Mouse (Mus musculus) embryonic facial prominence, embryonic 10.5 days (tissue): ENCODE data around the gene Aldh8a1. TPM values are rescaled to one million over a fixed set of nuclear protein-coding genes. Genes with fewer than 3 reads are reported as not detected.

Experiments
- DNase-seq: peaks from one replicate; pipeline ENCODE4 v3.0.0-alpha.2; 2017; ENCODE audit warnings: low spot score
- H3K27ac ChIP-seq: fragments of 300-500 bp; sonication (generic); replicated peaks from 2 replicates; pipeline ENCODE4 v1.5.1; 2016; ENCODE audit warnings: mild to moderate bottlenecking
- H3K27me3 ChIP-seq: fragments of 300-500 bp; sonication (generic); replicated peaks from 2 replicates; pipeline ENCODE4 v1.6.1; 2016; ENCODE audit warnings: low read depth, mild to moderate bottlenecking; ENCODE audit not compliant: poor library complexity, severe bottlenecking
- H3K36me3 ChIP-seq: fragments of 300-500 bp; sonication (generic); replicated peaks from 2 replicates; pipeline ENCODE4 v1.6.1; 2016; ENCODE audit warnings: mild to moderate bottlenecking, moderate library complexity
- H3K4me1 ChIP-seq: fragments of 300-500 bp; sonication (generic); 2 replicates; pipeline ENCODE4 v1.6.1; 2016
- H3K4me3 ChIP-seq: fragments of 300-500 bp; sonication (generic); 2 replicates; pipeline ENCODE4 v1.5.1; 2016; ENCODE audit warnings: mild to moderate bottlenecking, moderate library complexity
- H3K9me3 ChIP-seq: fragments of 300-500 bp; sonication (generic); 2 replicates; pipeline ENCODE4 v1.6.1; 2016; ENCODE audit warnings: mild to moderate bottlenecking
- WGBS: fragments of 180-500 bp; shearing (Covaris S2); methylation state at CpG from one replicate; pipeline ENCODE4 v1.1.7; 2016; 5-methylcytosine and 5-hydroxymethylcytosine counted together
- polyA plus RNA-seq: library from polyadenylated mRNA; unstranded; fragments of >200 nt; fragmentation: Nextera tagmentation; extraction: Ambion mirVana; gene quantifications from 2 replicates; pipeline ENCODE4 v1.2.1, GENCODE M21; 2016

The Aldh8a1 gene
- polyA plus RNA-seq, 1 experiment from 2014 or later, result 0.10 TPM

DNA sequence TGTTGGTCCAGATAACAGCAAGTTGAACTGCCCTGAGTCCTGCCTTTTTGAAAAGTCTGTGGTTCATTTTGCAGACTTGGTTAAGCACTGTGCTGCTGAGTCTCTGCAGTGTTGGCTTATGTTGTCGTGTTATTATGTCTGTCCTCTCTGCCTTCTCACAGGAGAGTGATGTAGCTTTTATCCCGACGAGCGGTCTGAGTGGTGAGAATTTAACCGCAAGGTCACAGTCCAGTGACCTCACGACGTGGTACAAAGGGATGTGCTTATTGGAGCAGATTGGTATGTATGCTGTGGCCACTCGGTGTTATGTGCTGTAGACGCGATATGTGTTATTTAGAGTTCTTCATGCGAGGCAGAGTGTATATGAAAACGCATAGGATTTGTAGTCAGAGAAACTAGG is 25.3 kb upstream of the Aldh8a1 start:
- 80% methylated on average over 12 of the region's 12 CpGs for WGBS
- Histone ChIP-seq H3K4me3 (no peak overlapping the region), H3K36me3 (peaks cover 84% of the 10 kb centered on the region), H3K27me3 (no peaks in the 10 kb centered on the region), H3K4me1 (no peaks in the 10 kb centered on the region), H3K9me3 (no peaks in the 10 kb centered on the region), H3K27ac (no peak overlapping the region)
- no peak for DNase-seq

DNA sequence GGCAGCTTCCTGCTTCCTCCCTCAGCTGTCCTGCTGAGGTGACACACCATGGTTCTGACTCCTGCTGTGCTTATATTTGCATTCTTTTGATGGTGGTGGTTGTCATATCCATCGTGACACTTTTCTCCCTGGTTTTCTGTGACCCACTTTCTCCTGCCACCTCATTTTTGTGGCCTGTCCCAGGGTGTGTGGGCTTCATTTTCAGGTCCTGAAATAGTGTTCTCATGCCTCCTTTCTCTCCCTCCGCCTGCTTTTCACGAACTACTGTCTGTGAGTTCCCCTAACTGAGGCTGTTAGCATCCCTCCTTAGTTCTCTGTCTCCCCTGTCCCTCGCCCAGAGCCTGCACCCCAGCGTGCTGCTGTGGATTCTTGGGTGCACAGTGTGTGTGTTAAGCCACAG is 23.2 kb upstream of the Aldh8a1 start:
- peak; percentile 5 for DNase-seq
- Histone ChIP-seq H3K27ac (no peak overlapping the region), H3K4me3 (no peak overlapping the region), H3K9me3 (no peaks in the 10 kb centered on the region), H3K27me3 (no peaks in the 10 kb centered on the region), H3K36me3 (peaks cover 81% of the 10 kb centered on the region), H3K4me1 (no peaks in the 10 kb centered on the region)
- 76% methylated on average over 5 of the region's 5 CpGs for WGBS

DNA sequence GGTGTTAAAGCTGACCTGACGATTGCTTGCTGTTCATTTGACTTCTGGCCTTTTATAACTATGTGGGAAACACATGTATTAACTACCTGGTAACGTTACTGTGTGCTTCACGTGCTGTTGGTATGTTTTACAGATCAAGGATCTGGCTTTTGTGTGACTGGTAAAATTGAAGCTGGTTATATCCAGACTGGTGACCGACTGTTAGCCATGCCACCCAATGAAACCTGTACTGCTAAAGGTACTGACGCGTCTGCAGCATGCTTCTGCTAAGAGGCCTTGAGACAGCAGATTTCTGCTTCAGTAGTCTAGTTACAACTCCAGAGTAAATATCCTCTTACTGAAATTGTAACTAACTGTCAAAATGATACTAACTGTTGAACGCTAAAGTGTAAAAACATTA is 22.6 kb upstream of the Aldh8a1 start:
- DNase-seq, result no peak
- Histone ChIP-seq H3K9me3 (no peaks in the 10 kb centered on the region), H3K36me3 (peaks cover 84% of the 10 kb centered on the region), H3K27ac (no peak overlapping the region), H3K4me3 (no peak overlapping the region), H3K4me1 (no peaks in the 10 kb centered on the region), H3K27me3 (no peaks in the 10 kb centered on the region)
- WGBS, result 94% methylated on average over 7 of the region's 7 CpGs

DNA sequence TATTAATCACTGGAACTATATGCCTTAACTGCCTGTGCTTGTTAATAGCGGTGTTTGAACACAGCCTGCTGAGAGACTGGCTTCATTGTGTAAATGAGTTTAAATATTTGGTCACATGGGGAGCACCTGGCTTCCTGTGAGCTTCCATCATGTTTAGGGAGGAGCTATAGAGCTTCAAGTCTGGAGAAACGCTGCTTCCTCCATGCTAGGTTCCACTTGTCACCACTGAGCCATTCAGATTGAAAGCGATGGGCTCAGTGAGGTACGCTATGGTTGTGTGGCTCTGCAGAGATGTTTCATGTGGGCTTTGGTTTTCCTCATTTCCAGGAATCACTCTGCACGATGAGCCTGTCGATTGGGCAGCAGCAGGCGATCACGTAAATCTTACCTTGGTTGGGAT is 19.1 kb upstream of the Aldh8a1 start:
- no peak overlapping the region for H3K4me3 ChIP-seq
- H3K9me3 ChIP-seq, result no peaks in the 10 kb centered on the region
- no peaks in the 10 kb centered on the region for H3K4me1 ChIP-seq
- 95% methylated on average over 8 of the region's 8 CpGs for WGBS
- no peak overlapping the region for H3K27ac ChIP-seq
- H3K36me3 ChIP-seq, result peaks cover 83% of the 10 kb centered on the region
- no peaks in the 10 kb centered on the region for H3K27me3 ChIP-seq
- peak; percentile 1 for DNase-seq

- DNase-seq, result no peak
- H3K4me3 ChIP-seq, result no peak overlapping the region
- H3K27ac ChIP-seq, result no peak overlapping the region
- no peaks in the 10 kb centered on the region for H3K27me3 ChIP-seq
- 90% methylated on average over 4 of the region's 4 CpGs for WGBS
- H3K9me3 ChIP-seq, result no peaks in the 10 kb centered on the region
- no peaks in the 10 kb centered on the region for H3K4me1 ChIP-seq
- peaks cover 83% of the 10 kb centered on the region for H3K36me3 ChIP-seq
Observed at GRCm38 (mm10) chr10:21359086-21359485, 18.0 kb upstream of the Aldh8a1 start.

GRCm38 (mm10) chr10:21361871-21362270 is 15.2 kb upstream of the Aldh8a1 start:
- Histone ChIP-seq H3K36me3 (peaks cover 83% of the 10 kb centered on the region), H3K27me3 (no peaks in the 10 kb centered on the region), H3K4me3 (no peak overlapping the region), H3K4me1 (no peaks in the 10 kb centered on the region), H3K9me3 (no peaks in the 10 kb centered on the region), H3K27ac (no peak overlapping the region)
- 87% methylated on average over 7 of the region's 7 CpGs for WGBS
- no peak for DNase-seq

DNA sequence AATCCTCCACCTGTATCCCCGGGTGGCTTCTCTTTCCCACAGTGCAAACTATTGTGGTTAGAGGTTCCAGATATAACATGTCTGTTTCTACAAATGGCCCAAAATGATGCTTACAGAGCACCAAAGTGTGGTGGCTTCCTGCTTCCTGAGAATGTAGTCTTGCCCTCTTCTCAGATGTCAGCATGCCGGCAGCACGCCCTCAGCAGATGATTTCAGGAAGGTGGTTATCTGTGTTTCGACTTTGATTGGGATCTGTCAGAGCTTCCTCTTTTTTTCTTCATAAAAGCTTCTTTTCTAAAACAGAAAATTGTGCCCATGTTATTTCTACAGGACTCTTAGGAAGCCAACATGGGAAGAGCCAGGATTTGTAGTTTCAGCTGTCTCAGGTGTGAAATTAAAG is 13.8 kb upstream of the Aldh8a1 start:
- no peaks in the 10 kb centered on the region for H3K9me3 ChIP-seq
- no peaks in the 10 kb centered on the region for H3K27me3 ChIP-seq
- WGBS, result 88% methylated on average over 4 of the region's 4 CpGs
- H3K27ac ChIP-seq, result no peak overlapping the region
- no peak overlapping the region for H3K4me3 ChIP-seq
- DNase-seq, result no peak
- no peaks in the 10 kb centered on the region for H3K4me1 ChIP-seq
- peaks cover 91% of the 10 kb centered on the region for H3K36me3 ChIP-seq

GRCm38 (mm10) chr10:21364946-21365345 is 12.1 kb upstream of the Aldh8a1 start:
- WGBS, result 95% methylated on average over 7 of the region's 7 CpGs
- H3K4me3 ChIP-seq, result no peak overlapping the region
- H3K27me3 ChIP-seq, result no peaks in the 10 kb centered on the region
- no peak overlapping the region for H3K27ac ChIP-seq
- H3K4me1 ChIP-seq, result no peaks in the 10 kb centered on the region; the same call in 1 of the 2 replicates
- H3K9me3 ChIP-seq, result no peaks in the 10 kb centered on the region
- H3K36me3 ChIP-seq, result peaks cover 93% of the 10 kb centered on the region
- DNase-seq, result no peak

GRCm38 (mm10) chr10:21365897-21366296 is 11.2 kb upstream of the Aldh8a1 start:
- no peak for DNase-seq
- Histone ChIP-seq H3K27me3 (no peaks in the 10 kb centered on the region), H3K9me3 (no peaks in the 10 kb centered on the region), H3K27ac (no peak overlapping the region), H3K4me1 (no peaks in the 10 kb centered on the region; the same call in 1 of the 2 replicates), H3K4me3 (no peak overlapping the region), H3K36me3 (peaks cover 90% of the 10 kb centered on the region)
- WGBS, result 86% methylated on average over 4 of the region's 4 CpGs

GRCm38 (mm10) chr10:21366471-21366870 is 10.6 kb upstream of the Aldh8a1 start:
- DNase-seq, result no peak
- WGBS, result 58% methylated on average over 3 of the region's 3 CpGs
- Histone ChIP-seq H3K27ac (no peak overlapping the region), H3K4me1 (no peaks in the 10 kb centered on the region; the same call in 1 of the 2 replicates), H3K36me3 (peaks cover 86% of the 10 kb centered on the region), H3K4me3 (no peak overlapping the region), H3K9me3 (no peaks in the 10 kb centered on the region), H3K27me3 (no peaks in the 10 kb centered on the region)

- no peak for DNase-seq
- peaks cover 77% of the 10 kb centered on the region for H3K36me3 ChIP-seq
- no peak overlapping the region for H3K4me3 ChIP-seq
- 94% methylated on average over 9 of the region's 9 CpGs for WGBS
- H3K27me3 ChIP-seq, result no peaks in the 10 kb centered on the region
- no peaks in the 10 kb centered on the region for H3K9me3 ChIP-seq
- H3K27ac ChIP-seq, result no peak overlapping the region
- H3K4me1 ChIP-seq, result no peaks in the 10 kb centered on the region; the same call in 1 of the 2 replicates
Observed at GRCm38 (mm10) chr10:21367481-21367880, 9.6 kb upstream of the Aldh8a1 start.

DNA sequence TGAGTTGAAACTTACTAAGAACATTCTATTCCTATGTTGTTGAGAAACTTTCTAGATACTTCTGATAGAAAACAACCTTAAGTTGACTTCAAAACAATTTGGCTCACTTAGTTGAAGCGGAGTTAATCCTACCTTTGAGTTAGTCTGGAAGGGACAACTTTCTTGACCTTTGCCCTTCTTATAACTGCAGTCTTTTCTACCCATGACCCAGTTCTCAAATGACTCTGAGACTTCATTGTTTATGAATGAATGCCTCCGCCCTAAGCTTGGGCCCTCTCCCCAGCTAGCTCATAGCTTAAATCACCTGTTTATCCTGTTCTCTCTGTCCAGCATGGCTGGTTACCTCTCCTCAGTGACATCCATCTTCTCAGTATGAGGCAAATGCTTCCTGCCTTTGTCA is 7.5 kb upstream of the Aldh8a1 start:
- Histone ChIP-seq H3K27ac (no peak overlapping the region), H3K9me3 (no peaks in the 10 kb centered on the region), H3K36me3 (peaks cover 56% of the 10 kb centered on the region), H3K4me3 (no peak overlapping the region), H3K27me3 (no peaks in the 10 kb centered on the region), H3K4me1 (no peaks in the 10 kb centered on the region; the same call in 1 of the 2 replicates)
- no peak for DNase-seq
- 68% methylated on average over 2 of the region's 2 CpGs for WGBS

- H3K4me3 ChIP-seq, result no peak overlapping the region
- no peak overlapping the region for H3K27ac ChIP-seq
- 92% methylated on average over 6 of the region's 6 CpGs for WGBS
- peaks cover 2% of the 10 kb centered on the region; the same call in 1 of the 2 replicates for H3K4me1 ChIP-seq
- H3K36me3 ChIP-seq, result peaks cover 32% of the 10 kb centered on the region
- no peak for DNase-seq
- no peaks in the 10 kb centered on the region for H3K27me3 ChIP-seq
- no peaks in the 10 kb centered on the region for H3K9me3 ChIP-seq
Observed at GRCm38 (mm10) chr10:21372271-21372670, 4.8 kb upstream of the Aldh8a1 start.
